Mouse (Mus musculus): ENCODE measurements around the gene Asz1.

The Asz1 gene

DNA sequence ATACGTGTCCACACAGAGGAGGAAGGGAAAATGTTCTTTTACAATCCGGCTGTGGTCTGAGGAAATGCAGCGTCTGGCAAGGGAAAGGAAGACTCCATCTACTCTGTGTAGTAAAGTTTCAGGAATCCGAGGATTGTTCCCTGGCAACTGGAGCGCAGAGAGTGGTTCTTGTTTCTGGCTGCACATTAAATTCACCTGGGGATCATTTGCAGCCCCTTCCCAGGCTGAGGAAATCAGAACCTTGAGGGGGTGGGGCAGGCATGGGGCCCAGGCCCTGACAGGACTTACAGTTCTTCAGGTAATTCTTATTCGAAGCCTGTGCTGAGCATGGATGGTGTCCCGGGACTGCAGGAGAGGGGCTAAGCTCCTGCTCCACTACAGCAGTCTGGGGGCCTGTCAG, 95.5 kb downstream of the Asz1 start:
- intact Hi-C loops (cut with DNase I): no loop called here

DNA sequence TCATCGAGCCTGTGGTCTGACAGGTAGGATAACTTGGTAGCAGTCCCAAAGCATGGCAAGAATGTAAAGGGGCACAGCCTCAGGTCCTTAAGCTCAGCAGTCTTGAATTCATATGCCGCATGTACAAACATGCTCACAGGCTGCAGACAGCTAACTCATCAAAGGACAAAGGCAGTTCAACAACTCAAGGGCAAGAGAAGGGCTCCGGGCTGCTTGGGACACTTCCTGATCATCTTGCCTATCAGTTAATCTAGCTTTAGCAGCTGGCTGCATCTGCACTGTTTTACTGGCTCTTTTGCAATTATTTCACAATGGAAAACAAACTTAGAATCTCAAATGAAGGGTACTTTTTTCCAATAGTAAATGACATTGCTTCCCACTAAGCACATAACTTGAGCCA, 101.5 kb downstream of the Asz1 start:
- intact Hi-C loops (cut with DNase I): no loop called here

DNA sequence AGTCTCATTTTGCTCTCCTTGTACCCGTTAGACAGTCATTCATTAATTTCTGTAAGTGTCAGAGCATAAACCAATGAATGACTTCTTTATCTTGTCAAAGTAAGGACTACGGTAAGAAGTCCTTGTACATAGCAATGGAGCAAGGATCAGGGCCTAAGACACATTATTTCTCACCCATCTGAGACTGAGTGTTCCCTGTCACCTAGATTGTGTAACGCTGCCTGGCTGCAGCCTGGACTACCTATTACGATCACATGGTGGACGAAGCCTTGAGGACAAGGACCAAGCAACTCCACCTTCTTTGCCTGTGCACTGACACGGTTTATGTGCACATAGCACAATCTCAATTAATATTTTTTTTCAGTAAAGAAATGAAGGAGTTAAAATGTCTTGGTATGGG, 106.8 kb downstream of the Asz1 start:
- intact Hi-C loops (cut with DNase I): no loop called here
